Mouse (Mus musculus) c-Kit-positive CD71-positive TER-119-negative erythroid progenitor cells, embryonic 14.5 days (primary cell): Measurements from ENCODE around the gene Ptpn21.

Source experiments
- DNase-seq: peaks from one replicate; pipeline ENCODE4 v3.0.0-alpha.2; 2013; ENCODE audit warnings: low read depth

Gene Ptpn21

DNA sequence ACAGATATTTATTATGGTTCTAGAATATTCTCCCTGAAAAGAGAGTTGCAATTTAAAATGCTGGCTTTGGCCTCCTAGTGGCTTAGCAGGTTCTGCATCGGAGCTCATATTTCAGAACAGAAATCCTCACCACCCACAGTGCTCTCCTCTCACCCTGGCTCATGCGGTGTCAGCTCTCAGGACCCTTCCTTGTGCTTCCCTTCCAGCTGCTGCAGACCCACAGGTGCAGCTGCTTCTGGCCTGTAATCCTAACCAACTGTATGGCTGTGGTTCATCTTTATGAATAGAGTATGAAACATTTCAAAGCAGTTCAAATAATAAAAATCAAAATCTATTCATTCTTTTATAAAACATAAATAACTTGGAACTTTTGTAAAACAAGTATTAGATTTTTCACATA, 80.3 kb downstream of the Ptpn21 start:
- no peak for DNase-seq

DNA sequence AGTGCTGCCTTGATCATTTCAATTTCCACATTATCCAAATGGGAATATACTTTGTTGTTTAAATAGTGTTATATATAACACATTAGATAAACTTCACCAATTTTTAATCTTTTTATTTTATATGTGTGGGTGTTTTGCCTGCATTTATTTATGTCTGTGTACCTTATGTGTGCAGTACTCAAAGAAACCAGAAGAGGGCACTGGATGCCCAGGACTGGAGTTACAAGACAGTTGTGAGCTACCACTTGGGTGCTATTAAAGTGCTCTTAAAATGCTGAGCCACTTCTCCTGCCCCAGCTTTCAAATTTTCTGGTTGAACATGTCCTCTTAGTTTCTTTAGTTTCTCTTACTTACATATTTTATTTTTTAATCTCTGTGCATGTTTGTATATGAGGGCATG, 92.4 kb downstream of the Ptpn21 start:
- DNase-seq, result peak; percentile 10

- DNase-seq, result no peak
These were observed 108.8 kb downstream of the Ptpn21 start for GRCm38 (mm10) chr12:98628260-98628970.

- DNase-seq, result peak; percentile 76
These were observed 109.6 kb downstream of the Ptpn21 start, which contains the start of gene Spata7 for GRCm38 (mm10) chr12:98627392-98628259. Gene Spata7, plus strand, starts transcription at chr12:98628157.
